Mouse (Mus musculus) liver, embryonic 11.5 days (tissue): ENCODE measurements around the gene Fshr. TPM values are rescaled to one million over a fixed set of nuclear protein-coding genes. Genes with fewer than 3 reads are reported as not detected.
A peak's percentile ranks its signal among the peaks of the same experiment; 100 is the strongest.

ENCODE experiments used
- ATAC-seq: fragments of 200-750 bp; cut with Nextera tagmentation; replicated peaks from 2 replicates; pipeline ENCODE4 v1.8.0; 2017; ENCODE audit warnings: moderate number of reproducible peaks, mild to moderate bottlenecking, moderate TSS enrichment, moderate library complexity; ENCODE audit not compliant: low FRiP score
- DNase-seq: peaks from one replicate; pipeline ENCODE4 v3.0.0-alpha.2; 2017; ENCODE audit warnings: low spot score
- H3K27ac ChIP-seq: fragments of 300-500 bp; sonication (generic); 2 replicates; pipeline ENCODE4 v1.5.1; 2014; ENCODE audit warnings: mild to moderate bottlenecking, low read depth, low read length, control low read depth
- H3K27me3 ChIP-seq: fragments of 300-500 bp; sonication (generic); replicated peaks from 2 replicates; pipeline ENCODE4 v1.6.1; 2014; ENCODE audit warnings: low read length, mixed read lengths; ENCODE audit not compliant: control insufficient read depth, insufficient read depth
- H3K36me3 ChIP-seq: fragments of 300-500 bp; sonication (generic); 2 replicates; pipeline ENCODE4 v1.6.1; 2014; ENCODE audit warnings: mild to moderate bottlenecking, low read length, moderate library complexity, mixed read lengths; ENCODE audit not compliant: control insufficient read depth, insufficient read depth
- H3K4me1 ChIP-seq: fragments of 300-500 bp; sonication (generic); replicated peaks from 2 replicates; pipeline ENCODE4 v1.6.1; 2014; ENCODE audit warnings: low read length, mixed read lengths; ENCODE audit not compliant: control insufficient read depth, insufficient read depth
- H3K4me2 ChIP-seq: fragments of 300-500 bp; sonication (generic); 2 replicates; pipeline ENCODE4 v1.6.1; 2014; ENCODE audit warnings: mild to moderate bottlenecking, control low read depth, moderate library complexity
- H3K4me3 ChIP-seq: fragments of 300-500 bp; sonication (generic); 2 replicates; pipeline ENCODE4 v1.5.1; 2014; ENCODE audit warnings: low read depth, low read length, control low read depth
- H3K9ac ChIP-seq: fragments of 300-500 bp; sonication (generic); 2 replicates; pipeline ENCODE4 v1.6.1; 2014; ENCODE audit warnings: low read depth, low read length, control low read depth
- H3K9me3 ChIP-seq: fragments of 300-500 bp; sonication (generic); 2 replicates; pipeline ENCODE4 v1.6.1; 2016; ENCODE audit warnings: low read length, inconsistent platforms, mixed read lengths; ENCODE audit not compliant: control insufficient read depth
- WGBS: fragments of 180-500 bp; shearing (Covaris S2); extraction: QIAGEN DNeasy Blood & Tissue Kit; methylation state at CpG from one replicate; pipeline ENCODE4 v1.1.7; 2014; 5-methylcytosine and 5-hydroxymethylcytosine counted together
- polyA plus RNA-seq: library from polyadenylated mRNA; unstranded; fragments of >200 nt; fragmentation: Nextera tagmentation; extraction: Ambion mirVana; gene quantifications from 2 replicates; pipeline ENCODE4 v1.2.1, GENCODE M21; 2014

The Fshr gene
- polyA plus RNA-seq, 1 experiment from 2014 or later = not detected

- H3K4me3 ChIP-seq = no peak overlapping the region
- H3K9me3 ChIP-seq = no peaks in the 10 kb centered on the region
- no peak overlapping the region for H3K9ac ChIP-seq
- WGBS = 74% methylated on average over 3 of the region's 3 CpGs
- ATAC-seq (no peak), DNase-seq (no peak)
- H3K4me2 ChIP-seq = no peak overlapping the region
- H3K4me1 ChIP-seq = no peaks in the 10 kb centered on the region
- H3K36me3 ChIP-seq = no peaks in the 10 kb centered on the region
- no peak overlapping the region for H3K27ac ChIP-seq
- H3K27me3 ChIP-seq = no peaks in the 10 kb centered on the region
These were observed 234.4 kb downstream of the Fshr start for GRCm38 (mm10) chr17:88966028-88966427.

- Histone ChIP-seq H3K4me2 (no peak overlapping the region), H3K9me3 (no peaks in the 10 kb centered on the region), H3K36me3 (no peaks in the 10 kb centered on the region), H3K27ac (no peak overlapping the region), H3K4me1 (no peaks in the 10 kb centered on the region), H3K27me3 (no peaks in the 10 kb centered on the region), H3K4me3 (no peak overlapping the region), H3K9ac (no peak overlapping the region)
- DNase-seq = no peak
- peak; percentile 56; the same call in 1 of the 2 replicates for ATAC-seq
- 34% methylated on average over 5 of the region's 5 CpGs for WGBS
These were observed 246.5 kb downstream of the Fshr start for GRCm38 (mm10) chr17:88954011-88954410.

- H3K9ac ChIP-seq = no peak overlapping the region
- H3K9me3 ChIP-seq = no peaks in the 10 kb centered on the region
- no peak overlapping the region for H3K27ac ChIP-seq
- no peak overlapping the region for H3K4me2 ChIP-seq
- DNase-seq = no peak
- H3K27me3 ChIP-seq = no peaks in the 10 kb centered on the region
- no peaks in the 10 kb centered on the region for H3K36me3 ChIP-seq
- H3K4me1 ChIP-seq = no peaks in the 10 kb centered on the region
- no peak for ATAC-seq
- WGBS = 37% methylated on average over 4 of the region's 4 CpGs
- H3K4me3 ChIP-seq = no peak overlapping the region
These were observed 262.3 kb downstream of the Fshr start for GRCm38 (mm10) chr17:88938153-88938681.

- Histone ChIP-seq H3K9ac (no peak overlapping the region), H3K27me3 (no peaks in the 10 kb centered on the region), H3K4me1 (no peaks in the 10 kb centered on the region), H3K4me3 (no peak overlapping the region), H3K27ac (no peak overlapping the region), H3K9me3 (no peaks in the 10 kb centered on the region), H3K36me3 (no peaks in the 10 kb centered on the region), H3K4me2 (no peak overlapping the region)
- DNase-seq (no peak), ATAC-seq (no peak; the same call in 1 of the 2 replicates)
- 38% methylated on average over 7 of the region's 7 CpGs for WGBS
These were observed 262.9 kb downstream of the Fshr start for GRCm38 (mm10) chr17:88937341-88938152.

GRCm38 (mm10) chr17:88936941-88937340, 263.5 kb downstream of the Fshr start:
- Histone ChIP-seq H3K27ac (no peak overlapping the region), H3K4me1 (no peaks in the 10 kb centered on the region), H3K9me3 (no peaks in the 10 kb centered on the region), H3K36me3 (no peaks in the 10 kb centered on the region), H3K9ac (no peak overlapping the region), H3K4me2 (no peak overlapping the region), H3K4me3 (no peak overlapping the region), H3K27me3 (no peaks in the 10 kb centered on the region)
- DNase-seq = no peak
- WGBS = 84% methylated on average over 3 of the region's 3 CpGs
- no peak for ATAC-seq
